Mouse (Mus musculus): Measurements from ENCODE around the gene Taf6l.
A peak's percentile ranks its signal among the peaks of the same experiment; 100 is the strongest.

GRCm38 (mm10) chr19:8756635-8757387 lies 29.4 kb downstream of the Taf6l start, which contains the start of gene Nxf1:
- TF ChIP-seq POLR2A (IDR thresholded peaks at IDR 0.05; ENCODE audit: borderline replicate concordance, extremely low read depth, insufficient read depth, insufficient read length, poor library complexity, severe bottlenecking) (peak; percentile 75), CTCF (IDR thresholded peaks at IDR 0.05; ENCODE audit: borderline replicate concordance, extremely low read depth, insufficient read depth, insufficient read length) (no peak)

Measured in brain, embryonic 14.5 days (tissue).